Mouse (Mus musculus): Measurements from ENCODE around the gene Olfr24.

Olfr24 gene

GRCm38 (mm10) chr9:18763896-18764295 lies at the start of gene Olfr24:
TSS of gene Olfr24 (minus strand) at chr9:18763996.
- in situ Hi-C loops (cut with MboI; ENCODE audit: low pct_unique_long_range_greater_than_20kb in 1 of 2, low sequenced_read_pairs in 2 of 2, unreplicated experiment in 1 of 2): no loop called here

GRCm38 (mm10) chr9:18785316-18785715 lies 21.5 kb upstream of the Olfr24 start:
- in situ Hi-C loops (cut with MboI; ENCODE audit: low pct_unique_long_range_greater_than_20kb in 1 of 2, low sequenced_read_pairs in 2 of 2, unreplicated experiment in 1 of 2): no loop called here

- in situ Hi-C loops (cut with MboI; ENCODE audit: low pct_unique_long_range_greater_than_20kb in 1 of 2, low sequenced_read_pairs in 2 of 2, unreplicated experiment in 1 of 2): no loop called here
These were observed 15.7 kb upstream of the Olfr24 start for GRCm38 (mm10) chr9:18779476-18779875.

- in situ Hi-C loops (cut with MboI; ENCODE audit: low pct_unique_long_range_greater_than_20kb in 1 of 2, low sequenced_read_pairs in 2 of 2, unreplicated experiment in 1 of 2): no loop called here
These were observed 15.2 kb upstream of the Olfr24 start for GRCm38 (mm10) chr9:18778981-18779380.

- in situ Hi-C loops (cut with MboI; ENCODE audit: low pct_unique_long_range_greater_than_20kb in 1 of 2, low sequenced_read_pairs in 2 of 2, unreplicated experiment in 1 of 2): no loop called here
These were observed 8.2 kb downstream of the Olfr24 start for GRCm38 (mm10) chr9:18755595-18755994.

- in situ Hi-C loops (cut with MboI; ENCODE audit: low pct_unique_long_range_greater_than_20kb in 1 of 2, low sequenced_read_pairs in 2 of 2, unreplicated experiment in 1 of 2): loop anchor here (10.0 to 25.0 kb wide), 2 partner anchors 230 to 432 kb away; no protein-coding TSS in a partner anchor
These were observed 19.2 kb downstream of the Olfr24 start for GRCm38 (mm10) chr9:18744639-18745038.

- in situ Hi-C loops (cut with MboI; ENCODE audit: low pct_unique_long_range_greater_than_20kb in 1 of 2, low sequenced_read_pairs in 2 of 2, unreplicated experiment in 1 of 2): loop anchor here in 1 of 2 experiments (25.0 kb wide), 1 partner anchor 422 kb away; no protein-coding TSS in a partner anchor
These were observed 29.6 kb downstream of the Olfr24 start for GRCm38 (mm10) chr9:18734177-18734576.

GRCm38 (mm10) chr9:18722712-18723099 lies 41.1 kb downstream of the Olfr24 start:
- in situ Hi-C loops (cut with MboI; ENCODE audit: low pct_unique_long_range_greater_than_20kb in 1 of 2, low sequenced_read_pairs in 2 of 2, unreplicated experiment in 1 of 2): no loop called here

- in situ Hi-C loops (cut with MboI; ENCODE audit: low pct_unique_long_range_greater_than_20kb in 1 of 2, low sequenced_read_pairs in 2 of 2, unreplicated experiment in 1 of 2): no loop called here
These were observed 41.7 kb downstream of the Olfr24 start for GRCm38 (mm10) chr9:18721931-18722711.

- in situ Hi-C loops (cut with MboI; ENCODE audit: low pct_unique_long_range_greater_than_20kb in 1 of 2, low sequenced_read_pairs in 2 of 2, unreplicated experiment in 1 of 2): no loop called here
These were observed 42.8 kb downstream of the Olfr24 start for GRCm38 (mm10) chr9:18721011-18721410.

GRCm38 (mm10) chr9:18705628-18706027 lies 58.2 kb downstream of the Olfr24 start:
- in situ Hi-C loops (cut with MboI; ENCODE audit: low pct_unique_long_range_greater_than_20kb in 1 of 2, low sequenced_read_pairs in 2 of 2, unreplicated experiment in 1 of 2): no loop called here

All from mouse embryonic stem cell (cell line).